Mouse (Mus musculus) midbrain, postnatal 0 days (tissue): ENCODE measurements around the gene Oxct2b. TPM values are rescaled to one million over a fixed set of nuclear protein-coding genes. Genes with fewer than 3 reads are reported as not detected.

Experiments
- ATAC-seq: fragments of 200-750 bp; cut with Nextera tagmentation; 2 replicates; pipeline ENCODE4 v1.8.0; 2017; ENCODE audit warnings: moderate number of reproducible peaks, mild to moderate bottlenecking, moderate TSS enrichment, moderate library complexity; ENCODE audit not compliant: low FRiP score
- DNase-seq: peaks from one replicate; pipeline ENCODE4 v3.0.0-alpha.2; 2015; ENCODE audit warnings: low spot score
- H3K27ac ChIP-seq: fragments of 300-500 bp; sonication (generic); 2 replicates; pipeline ENCODE4 v1.5.1; 2014; ENCODE audit warnings: low read depth, mild to moderate bottlenecking, low read length, mixed read lengths
- H3K27me3 ChIP-seq: fragments of 300-500 bp; sonication (generic); 2 replicates; pipeline ENCODE4 v1.6.1; 2014; ENCODE audit warnings: low read length, control low read depth, mixed read lengths; ENCODE audit not compliant: insufficient read depth
- H3K36me3 ChIP-seq: fragments of 300-500 bp; sonication (generic); 2 replicates; pipeline ENCODE4 v1.6.1; 2014; ENCODE audit warnings: low read length, control low read depth, mixed read lengths; ENCODE audit not compliant: insufficient read depth
- H3K4me1 ChIP-seq: fragments of 300-500 bp; sonication (generic); 2 replicates; pipeline ENCODE4 v1.6.1; 2014; ENCODE audit warnings: mild to moderate bottlenecking, control low read depth, antibody characterized with exemption, low read length, mixed read lengths; ENCODE audit not compliant: insufficient read depth
- H3K4me2 ChIP-seq: fragments of 300-500 bp; sonication (generic); 2 replicates; pipeline ENCODE4 v1.6.1; 2014; ENCODE audit warnings: low read depth, mild to moderate bottlenecking, low read length, mixed read lengths; ENCODE audit not compliant: poor library complexity, severe bottlenecking
- H3K4me3 ChIP-seq: fragments of 300-500 bp; sonication (generic); 2 replicates; pipeline ENCODE4 v1.5.1; 2014; ENCODE audit warnings: low read depth, mild to moderate bottlenecking, low read length, moderate library complexity
- H3K9ac ChIP-seq: fragments of 300-500 bp; sonication (generic); replicated peaks from 2 replicates; pipeline ENCODE4 v1.6.1; 2014; ENCODE audit warnings: mild to moderate bottlenecking, low read length, moderate library complexity, mixed read lengths; ENCODE audit not compliant: poor library complexity, severe bottlenecking
- H3K9me3 ChIP-seq: fragments of 300-500 bp; sonication (generic); 2 replicates; pipeline ENCODE4 v1.6.1; 2016; ENCODE audit warnings: low read length, control low read depth
- CTCF ChIP-seq: IDR thresholded peaks from 2 replicates; pipeline ENCODE4 v1.5.1; 2016; ENCODE audit warnings: antibody characterized with exemption, mild to moderate bottlenecking
- WGBS: fragments of 180-500 bp; shearing (Covaris S2); extraction: QIAGEN DNeasy Blood & Tissue Kit; methylation state at CpG from one replicate; pipeline ENCODE4 v1.1.7; 2014; 5-methylcytosine and 5-hydroxymethylcytosine counted together
- polyA plus RNA-seq: library from polyadenylated mRNA; unstranded; fragments of >200 nt; fragmentation: Nextera tagmentation; extraction: Ambion mirVana; gene quantifications from 2 replicates; pipeline ENCODE4 v1.2.1, GENCODE M21; 2015
- total RNA-seq: library from RNA; depleted of rRNA; stranded (reverse); fragments of >200 nt; gene quantifications from 2 replicates; pipeline ENCODE4 v1.2.3, GENCODE M21; 2014; rRNA removed

Oxct2b gene
- total and polyA plus RNA-seq, 2 experiments from 2014 or later, result 0.58 to 2.1 TPM

DNA sequence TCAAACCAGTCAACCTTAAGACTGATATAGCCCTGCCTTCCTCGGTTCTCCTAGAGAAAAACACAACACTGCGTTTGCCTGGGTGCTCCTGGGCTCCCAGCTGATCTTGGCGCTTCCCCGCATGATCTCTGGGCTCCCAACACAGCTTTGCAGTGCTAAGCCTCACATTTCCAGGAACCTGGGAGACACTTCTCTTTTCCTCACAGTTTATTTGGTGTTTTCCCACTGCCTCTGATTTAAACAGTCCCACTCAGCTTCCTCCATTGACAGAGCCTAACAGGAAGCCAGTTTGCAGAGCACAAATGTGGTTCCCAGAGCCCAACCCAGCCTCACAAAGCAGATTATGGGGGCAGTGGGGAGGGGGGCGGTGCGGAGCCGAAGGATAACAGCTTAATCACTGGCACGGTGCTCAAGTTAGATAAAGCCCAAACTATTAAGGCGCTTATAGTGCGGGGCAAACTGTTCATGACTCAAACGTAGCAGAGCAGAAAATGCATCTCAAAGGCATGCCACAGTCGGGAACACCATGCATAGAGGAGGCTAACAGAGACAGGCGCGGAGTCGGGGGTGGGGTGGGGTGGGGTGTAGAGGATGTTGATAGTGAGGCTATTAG lies 46.3 kb downstream of the Oxct2b start:
- Histone ChIP-seq H3K27me3 (no peaks in the 10 kb centered on the region), H3K36me3 (no peaks in the 10 kb centered on the region), H3K27ac (no peak overlapping the region), H3K9me3 (no peaks in the 10 kb centered on the region), H3K4me2 (peak overlapping the region; percentile 27), H3K4me1 (peaks cover 5% of the 10 kb centered on the region; the same call in 1 of the 2 replicates), H3K4me3 (no peak overlapping the region), H3K9ac (no peak overlapping the region)
- TF ChIP-seq CTCF, result no peak
- no peak for DNase-seq
- 4% methylated on average over 15 of the region's 15 CpGs for WGBS
- ATAC-seq, result peak; percentile 56; the same call in 1 of the 2 replicates

DNA sequence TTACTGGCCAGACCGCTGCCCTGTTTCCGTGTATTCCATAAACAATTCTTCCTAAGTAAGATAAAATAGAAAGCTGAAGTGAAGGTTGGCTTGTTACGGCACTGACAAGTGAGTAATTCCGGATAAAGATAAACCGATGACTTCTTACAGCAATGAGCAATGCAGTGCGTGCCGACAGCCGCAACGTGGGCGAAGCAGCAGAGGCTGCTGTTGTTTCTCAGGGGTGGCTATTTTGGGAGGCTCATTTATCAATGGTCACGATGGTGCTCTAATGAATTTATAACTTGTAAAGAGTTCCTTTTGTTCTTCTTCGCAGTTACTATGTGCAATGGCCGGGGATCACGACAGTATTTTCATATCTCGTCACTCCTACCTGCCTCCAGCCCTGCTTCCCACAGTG lies 48.1 kb downstream of the Oxct2b start:
- Histone ChIP-seq H3K27ac (no peak overlapping the region), H3K9ac (no peak overlapping the region), H3K4me3 (no peak overlapping the region), H3K36me3 (no peaks in the 10 kb centered on the region), H3K4me2 (no peak overlapping the region), H3K4me1 (peaks cover 5% of the 10 kb centered on the region; the same call in 1 of the 2 replicates), H3K27me3 (no peaks in the 10 kb centered on the region), H3K9me3 (0 out of 2 replicates have a peak, but pooled peaks cover 1% of the 10 kb centered on the region)
- no peak for ATAC-seq
- DNase-seq, result no peak
- TF ChIP-seq CTCF, result no peak
- WGBS, result 93% methylated on average over 15 of the region's 15 CpGs

Other genes starting within 250 kb of the Oxct2b start
- 145 and 157 TPM in 2 replicates for gene Cap1, start 230.2 kb upstream of the Oxct2b start, total RNA-seq
- gene Cap1, start 230.2 kb upstream of the Oxct2b start, polyA plus RNA-seq, result 58.9 and 60.9 TPM in 2 replicates
- gene Mfsd2a, start 155.1 kb upstream of the Oxct2b start, total RNA-seq, result 47.3 and 57.7 TPM in 2 replicates
- 30.3 and 34.6 TPM in 2 replicates for gene Mfsd2a, start 155.1 kb upstream of the Oxct2b start, polyA plus RNA-seq
- 75.7 and 77.3 TPM in 2 replicates for gene Mycl, start 120.6 kb upstream of the Oxct2b start, total RNA-seq
- gene Mycl, start 120.6 kb upstream of the Oxct2b start, polyA plus RNA-seq, result 37.6 and 42.2 TPM in 2 replicates
- gene Trit1, start 99.7 kb upstream of the Oxct2b start, total RNA-seq, result 16.2 and 19.7 TPM in 2 replicates
- gene Trit1, start 99.7 kb upstream of the Oxct2b start, polyA plus RNA-seq, result 17.3 and 18.5 TPM in 2 replicates
- 0.42 and 1.5 TPM in 2 replicates for gene Bmp8b, start 11.1 kb upstream of the Oxct2b start, total RNA-seq
- gene Bmp8b, start 11.1 kb upstream of the Oxct2b start, polyA plus RNA-seq, result 0.45 and 0.56 TPM in 2 replicates
- 17.7 and 28.1 TPM in 2 replicates for gene Ppie, start 23.7 kb downstream of the Oxct2b start, total RNA-seq
- 41.7 and 41.9 TPM in 2 replicates for gene Ppie, start 23.7 kb downstream of the Oxct2b start, polyA plus RNA-seq
- gene Hpcal4, start 67.0 kb downstream of the Oxct2b start, total RNA-seq, result 53.7 and 64.5 TPM in 2 replicates
- gene Hpcal4, start 67.0 kb downstream of the Oxct2b start, polyA plus RNA-seq, result 63.4 and 67.6 TPM in 2 replicates
- gene Nt5c1a, start 85.2 kb downstream of the Oxct2b start, total RNA-seq, result 1.9 and 2.4 TPM in 2 replicates
- 0.33 and 0.45 TPM in 2 replicates for gene Nt5c1a, start 85.2 kb downstream of the Oxct2b start, polyA plus RNA-seq
- gene Heyl, start 117.3 kb downstream of the Oxct2b start, total RNA-seq, result 2.9 and 5.0 TPM in 2 replicates
- 4.7 and 5.1 TPM in 2 replicates for gene Heyl, start 117.3 kb downstream of the Oxct2b start, polyA plus RNA-seq
- gene Pabpc4, start 146.1 kb downstream of the Oxct2b start, total RNA-seq, result 85.4 and 88.6 TPM in 2 replicates
- 23.5 and 25.0 TPM in 2 replicates for gene Pabpc4, start 146.1 kb downstream of the Oxct2b start, polyA plus RNA-seq
- gene Oxct2a, start 207.4 kb downstream of the Oxct2b start, total RNA-seq, result not detected in 2 replicates
- gene Oxct2a, start 207.4 kb downstream of the Oxct2b start, polyA plus RNA-seq, result 0.17 and 0.21 TPM in 2 replicates
- 0.09 and 0.44 TPM in 2 replicates for gene Bmp8a, start 227.0 kb downstream of the Oxct2b start, total RNA-seq
- gene Bmp8a, start 227.0 kb downstream of the Oxct2b start, polyA plus RNA-seq, result 0.23 and 0.58 TPM in 2 replicates